Mouse (Mus musculus) lung, postnatal 0 days (tissue): ENCODE data around the gene Sobp. TPM values are rescaled to one million over a fixed set of nuclear protein-coding genes. Genes with fewer than 3 reads are reported as not detected.

Experiments
- ATAC-seq: fragments of 200-750 bp; cut with Nextera tagmentation; 2 replicates; pipeline ENCODE4 v1.8.0; 2017; ENCODE audit warnings: moderate library complexity
- DNase-seq: peaks from one replicate; pipeline ENCODE4 v3.0.0-alpha.2; 2016; ENCODE audit warnings: low spot score
- H3K27ac ChIP-seq: fragments of 300-500 bp; sonication (generic); 2 replicates; pipeline ENCODE4 v1.5.1; 2014; ENCODE audit warnings: antibody characterized with exemption, mild to moderate bottlenecking, low read length, mixed read lengths
- H3K27me3 ChIP-seq: fragments of 300-500 bp; sonication (generic); replicated peaks from 2 replicates; pipeline ENCODE4 v1.6.1; 2014; ENCODE audit warnings: low read length, mixed read lengths; ENCODE audit not compliant: insufficient read depth
- H3K36me3 ChIP-seq: fragments of 300-500 bp; sonication (generic); 2 replicates; pipeline ENCODE4 v1.6.1; 2014; ENCODE audit warnings: low read length, mixed read lengths; ENCODE audit not compliant: insufficient read depth
- H3K4me1 ChIP-seq: fragments of 300-500 bp; sonication (generic); 2 replicates; pipeline ENCODE4 v1.6.1; 2014; ENCODE audit warnings: antibody characterized with exemption, low read depth, low read length, mixed read lengths; ENCODE audit not compliant: insufficient read depth
- H3K4me2 ChIP-seq: fragments of 300-500 bp; sonication (generic); replicated peaks from 2 replicates; pipeline ENCODE4 v1.6.1; 2014; ENCODE audit warnings: low read depth, mild to moderate bottlenecking, low read length, moderate library complexity, mixed read lengths
- H3K4me3 ChIP-seq: fragments of 300-500 bp; sonication (generic); 2 replicates; pipeline ENCODE4 v1.5.1; 2014; ENCODE audit warnings: low read depth, low read length
- H3K9ac ChIP-seq: fragments of 300-500 bp; sonication (generic); replicated peaks from 2 replicates; pipeline ENCODE4 v1.6.1; 2014; ENCODE audit warnings: low read depth, mild to moderate bottlenecking
- H3K9me3 ChIP-seq: fragments of 300-500 bp; sonication (generic); 2 replicates; pipeline ENCODE4 v1.6.1; 2016; ENCODE audit warnings: low read length, mixed read lengths
- CTCF ChIP-seq: IDR thresholded peaks from 2 replicates; pipeline ENCODE4 v1.5.1; 2016; ENCODE audit warnings: antibody characterized with exemption, mild to moderate bottlenecking
- EP300 ChIP-seq: IDR thresholded peaks from 2 replicates; pipeline ENCODE4 v1.6.1; 2016; ENCODE audit warnings: antibody characterized with exemption, mild to moderate bottlenecking, control low read depth
- WGBS: fragments of 180-500 bp; shearing (Covaris S2); extraction: QIAGEN DNeasy Blood & Tissue Kit; methylation state at CpG from one replicate; pipeline ENCODE4 v1.1.7; 2014; 5-methylcytosine and 5-hydroxymethylcytosine counted together
- polyA plus RNA-seq: library from polyadenylated mRNA; unstranded; fragments of >200 nt; fragmentation: Nextera tagmentation; extraction: Ambion mirVana; gene quantifications from 2 replicates; pipeline ENCODE4 v1.2.1, GENCODE M21; 2015

The Sobp gene
- polyA plus RNA-seq, 1 experiment from 2014 or later: 0.27 TPM

DNA sequence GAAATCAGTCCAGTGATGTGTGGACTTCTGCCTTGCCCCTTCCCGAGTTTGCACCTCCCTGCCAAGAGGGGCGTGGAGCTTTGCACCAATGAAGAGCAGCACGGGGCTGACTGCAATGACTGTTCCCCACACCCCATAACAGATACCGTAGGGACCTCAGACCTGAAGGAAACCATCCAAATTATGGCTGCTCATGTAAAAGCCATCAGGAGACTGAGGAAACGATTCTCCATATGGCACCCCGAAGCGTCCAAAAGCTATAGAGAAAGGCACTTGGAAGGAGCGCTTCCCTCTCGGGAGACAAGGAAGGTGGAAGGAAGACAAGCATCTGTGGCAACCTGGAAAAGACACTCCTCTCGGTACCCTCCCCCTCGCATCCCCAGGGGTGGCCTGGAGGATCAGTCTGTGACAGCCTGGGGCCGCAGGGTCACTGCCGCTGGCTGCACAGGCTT is 180.0 kb downstream of the Sobp start:
- DNase-seq: peak; percentile 27
- WGBS: 20% methylated on average over 13 of the region's 13 CpGs
- H3K4me3 ChIP-seq: no peak overlapping the region
- TF ChIP-seq CTCF: no peak
- TF ChIP-seq EP300: no peak
- H3K4me2 ChIP-seq: peak overlapping the region; percentile 25; the same call in 1 of the 2 replicates
- no peak overlapping the region for H3K9ac ChIP-seq
- H3K36me3 ChIP-seq: no peaks in the 10 kb centered on the region
- no peak for ATAC-seq
- no peak overlapping the region for H3K27ac ChIP-seq
- H3K4me1 ChIP-seq: no peaks in the 10 kb centered on the region
- no peaks in the 10 kb centered on the region for H3K9me3 ChIP-seq
- H3K27me3 ChIP-seq: no peaks in the 10 kb centered on the region

DNA sequence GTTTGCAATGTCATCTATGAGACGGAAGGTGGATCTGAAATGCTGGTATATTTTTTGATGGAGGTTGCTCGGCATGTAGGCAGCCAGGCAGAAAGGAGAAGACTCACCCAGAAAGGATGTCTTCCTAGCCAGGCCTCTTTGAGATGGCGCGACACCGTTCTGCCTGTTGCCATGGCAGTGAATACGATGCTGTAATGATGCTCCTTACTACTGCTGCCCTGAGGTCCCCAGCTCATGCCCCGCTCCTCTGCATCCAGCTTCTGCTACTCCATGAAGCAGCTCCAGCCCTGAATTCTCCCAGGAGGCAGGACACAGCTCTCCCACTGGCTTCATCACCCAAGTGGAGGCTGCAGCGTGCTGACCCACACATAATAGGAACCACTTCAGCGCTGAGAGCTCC is 183.3 kb downstream of the Sobp start:
- H3K36me3 ChIP-seq: no peaks in the 10 kb centered on the region
- TF ChIP-seq EP300 (no peak), CTCF (no peak)
- H3K4me3 ChIP-seq: no peak overlapping the region
- H3K27ac ChIP-seq: no peak overlapping the region
- H3K27me3 ChIP-seq: no peaks in the 10 kb centered on the region
- no peak overlapping the region for H3K4me2 ChIP-seq
- WGBS: 76% methylated on average over 9 of the region's 9 CpGs
- no peaks in the 10 kb centered on the region for H3K4me1 ChIP-seq
- ATAC-seq (no peak), DNase-seq (no peak)
- no peak overlapping the region for H3K9ac ChIP-seq
- no peaks in the 10 kb centered on the region for H3K9me3 ChIP-seq

DNA sequence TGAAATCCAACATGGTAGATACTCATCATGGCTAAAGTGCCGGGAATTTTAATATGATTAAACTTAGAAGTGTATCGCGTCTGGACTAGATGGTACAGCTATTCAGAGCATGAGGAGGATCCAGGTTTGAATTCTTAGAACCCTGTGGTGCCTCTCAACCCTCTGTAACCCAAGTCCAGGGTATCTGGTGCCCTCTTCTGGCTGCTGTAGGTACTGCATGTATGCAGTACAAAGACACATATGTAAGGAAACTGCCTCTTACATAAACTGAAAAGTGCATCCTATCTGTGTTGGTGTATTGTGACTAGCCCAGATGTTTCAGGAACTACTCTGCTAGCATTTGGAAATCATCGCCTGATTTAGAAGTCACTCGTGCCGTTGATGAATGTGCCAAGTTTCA is 184.4 kb downstream of the Sobp start:
- Histone ChIP-seq H3K9ac (no peak overlapping the region), H3K4me1 (no peaks in the 10 kb centered on the region), H3K9me3 (no peaks in the 10 kb centered on the region), H3K36me3 (no peaks in the 10 kb centered on the region), H3K4me2 (no peak overlapping the region), H3K27ac (no peak overlapping the region), H3K27me3 (no peaks in the 10 kb centered on the region), H3K4me3 (no peak overlapping the region)
- no peak for ATAC-seq
- peak; percentile 92 for TF ChIP-seq CTCF
- no peak for TF ChIP-seq EP300
- 27% methylated on average over 6 of the region's 6 CpGs for WGBS
- peak; percentile 63 for DNase-seq

DNA sequence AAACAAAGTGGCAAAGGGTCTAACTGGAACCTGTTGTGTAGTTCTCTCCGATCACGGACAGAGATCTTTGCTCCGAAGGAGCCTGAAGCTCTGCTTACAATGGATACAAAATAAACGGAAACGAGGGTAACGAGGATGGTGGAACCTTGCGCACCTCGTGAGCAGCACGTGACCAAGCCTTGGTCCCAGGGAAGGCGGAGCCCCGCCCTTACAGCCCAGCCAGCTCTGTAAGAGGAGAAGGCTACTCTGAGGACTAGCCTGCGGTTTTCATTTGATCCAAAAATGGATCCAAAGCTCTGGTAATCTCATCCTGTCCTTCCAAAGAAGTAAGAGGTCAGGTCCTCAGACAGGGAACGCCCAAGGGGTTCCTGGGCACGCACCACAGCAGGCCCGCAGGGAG is 185.7 kb downstream of the Sobp start:
- no peaks in the 10 kb centered on the region for H3K27me3 ChIP-seq
- WGBS: 50% methylated on average over 15 of the region's 15 CpGs
- H3K4me3 ChIP-seq: no peak overlapping the region
- H3K9ac ChIP-seq: no peak overlapping the region
- no peaks in the 10 kb centered on the region for H3K4me1 ChIP-seq
- no peak for DNase-seq
- ATAC-seq: no peak
- no peak overlapping the region for H3K4me2 ChIP-seq
- no peaks in the 10 kb centered on the region for H3K36me3 ChIP-seq
- H3K9me3 ChIP-seq: no peaks in the 10 kb centered on the region
- no peak overlapping the region for H3K27ac ChIP-seq
- no peak for TF ChIP-seq CTCF
- no peak for TF ChIP-seq EP300

DNA sequence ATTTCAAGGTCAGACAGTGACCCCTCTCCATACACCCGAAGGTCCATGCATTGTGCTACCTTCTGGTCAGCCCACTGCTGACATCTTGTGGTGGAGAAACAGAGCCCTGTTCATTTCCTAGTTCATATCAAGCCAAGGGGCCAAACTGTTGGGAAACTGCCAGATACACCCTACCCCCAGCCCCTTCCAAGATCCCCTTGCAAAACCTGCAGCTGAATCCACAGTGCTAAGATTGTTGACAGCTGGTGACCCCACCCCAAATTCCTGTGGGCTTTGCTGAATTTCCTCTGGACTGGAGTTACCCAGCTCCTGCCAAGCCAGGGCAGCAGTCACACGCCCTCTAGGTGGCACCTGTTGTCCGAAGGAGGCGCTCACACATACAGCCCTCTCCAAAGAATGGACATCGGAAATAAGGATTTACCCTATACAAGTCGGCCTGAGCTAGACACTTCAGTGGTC is 186.7 kb downstream of the Sobp start:
- H3K9me3 ChIP-seq: no peaks in the 10 kb centered on the region
- WGBS: 17% methylated on average over 6 of the region's 6 CpGs

DNA sequence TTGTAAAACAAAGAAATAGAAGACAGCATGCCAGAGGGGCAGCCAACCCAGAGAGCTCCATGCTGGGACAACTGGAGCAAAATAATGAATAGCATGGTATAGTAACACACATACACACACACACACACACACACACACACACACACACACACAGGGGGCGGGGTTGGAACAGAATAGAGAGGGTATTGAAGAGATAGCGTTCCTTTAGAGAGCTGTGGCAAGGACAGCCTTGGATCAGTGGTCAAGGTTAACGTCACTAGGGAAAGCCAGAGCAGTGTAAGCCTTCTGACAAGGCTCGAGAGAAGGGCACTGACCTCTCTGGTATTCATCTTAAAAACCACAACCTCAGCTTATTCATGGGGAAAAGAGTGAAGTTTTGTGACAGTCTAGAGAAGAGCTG is 189.4 kb downstream of the Sobp start:
- WGBS: 72% methylated on average over 4 of the region's 4 CpGs
- no peak overlapping the region for H3K27ac ChIP-seq
- H3K36me3 ChIP-seq: no peaks in the 10 kb centered on the region
- TF ChIP-seq EP300: no peak
- no peak for TF ChIP-seq CTCF
- H3K9me3 ChIP-seq: no peaks in the 10 kb centered on the region
- H3K4me3 ChIP-seq: no peak overlapping the region
- DNase-seq (no peak), ATAC-seq (no peak)
- no peak overlapping the region for H3K4me2 ChIP-seq
- H3K4me1 ChIP-seq: no peaks in the 10 kb centered on the region
- H3K27me3 ChIP-seq: no peaks in the 10 kb centered on the region
- H3K9ac ChIP-seq: no peak overlapping the region

More for the DNA sequence above, 186.7 kb downstream of the Sobp start:
- DNase-seq (peak; percentile 54), ATAC-seq (peak; percentile 53; the same call in 1 of the 2 replicates)
- no peaks in the 10 kb centered on the region for H3K4me1 ChIP-seq
- H3K4me3 ChIP-seq: no peak overlapping the region
- H3K27ac ChIP-seq: no peak overlapping the region
- no peak overlapping the region for H3K9ac ChIP-seq
- H3K27me3 ChIP-seq: no peaks in the 10 kb centered on the region
- no peak for TF ChIP-seq EP300
- peak; percentile 71 for TF ChIP-seq CTCF
- H3K4me2 ChIP-seq: no peak overlapping the region
- H3K36me3 ChIP-seq: no peaks in the 10 kb centered on the region
